Mouse (Mus musculus): Measurements from ENCODE around the gene Pqlc2.

DNA sequence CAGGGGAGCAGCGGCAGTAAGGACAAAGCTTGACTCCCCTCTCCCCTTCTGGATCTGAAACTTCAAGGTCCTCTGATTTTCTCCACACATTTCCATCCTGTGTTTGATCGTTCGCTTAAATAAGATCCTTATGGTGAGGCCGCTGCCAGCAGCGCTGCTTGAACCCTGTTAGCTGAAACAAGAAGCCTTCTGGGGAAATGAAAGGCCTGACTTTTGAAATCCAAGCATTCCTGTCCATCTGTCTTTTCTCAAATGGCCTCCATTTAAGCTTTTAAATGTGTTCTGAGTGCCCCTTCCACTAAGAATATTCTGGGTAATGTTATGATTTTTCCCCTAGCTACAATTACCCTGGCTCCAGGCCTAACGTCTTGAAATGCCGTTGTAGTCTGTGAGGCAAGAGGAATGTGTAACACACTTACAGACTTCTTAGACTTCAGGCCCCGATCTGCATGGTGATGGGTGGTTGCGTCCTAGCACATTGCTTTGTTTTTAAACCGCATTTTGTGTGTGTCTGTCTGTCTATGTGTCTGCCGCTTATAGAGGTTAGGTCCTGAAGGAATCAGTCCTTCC lies 51.1 kb downstream of the Pqlc2 start:
- TF ChIP-seq CTCF (IDR thresholded peaks at IDR 0.05; ENCODE audit: low read depth, low read length) (no peak), POLR2A (IDR thresholded peaks at IDR 0.05; ENCODE audit: insufficient read depth, low read length) (no peak)
